Mouse (Mus musculus): ENCODE results near the gene Olfr251. TPM values are rescaled to one million over a fixed set of nuclear protein-coding genes. Genes with fewer than 3 reads are reported as not detected.

Gene Olfr251
- polyA plus RNA-seq, 1 experiment from 2014 or later: not detected

GRCm38 (mm10) chr9:38429155-38429554, 52.3 kb downstream of the Olfr251 start, which contains the start of gene Olfr901:
Gene Olfr901, plus strand, starts transcription at chr9:38429455.
- Histone ChIP-seq H3K36me3 (ENCODE audit: control insufficient read depth, insufficient read depth, low read length) (no peaks in the 10 kb centered on the region), H3K27ac (ENCODE audit: low read length) (no peak within 1 kb of the TSS), H3K27me3 (ENCODE audit: control insufficient read depth, insufficient read depth, low read length) (no peaks in the 10 kb centered on the region), H3K4me3 (ENCODE audit: low read depth, low read length) (no peak within 1 kb of the TSS), H3K9me3 (ENCODE audit: control insufficient read depth, low read depth, low read length) (no peaks in the 10 kb centered on the region), H3K9ac (replicated peaks; ENCODE audit: low read depth, low read length) (no peak within 1 kb of the TSS), H3K4me1 (ENCODE audit: control insufficient read depth, insufficient read depth, low read length) (no peaks in the 10 kb centered on the region), H3K4me2 (replicated peaks; ENCODE audit: low read depth, low read length) (no peak within 1 kb of the TSS)
- WGBS: 89% methylated on average over 1 of the region's 1 CpGs
- no peak for ATAC-seq (ENCODE audit: insufficient number of reproducible peaks, insufficient read depth, low FRiP score, low read depth)

Other genes with a start within 250 kb of the Olfr251 start
- gene Olfr890, start 234.6 kb upstream of the Olfr251 start, polyA plus RNA-seq (2014; fragmentation: Nextera tagmentation; extraction: Ambion mirVana): not detected in 2 replicates
- gene Olfr891, start 196.3 kb upstream of the Olfr251 start, polyA plus RNA-seq (2014; fragmentation: Nextera tagmentation; extraction: Ambion mirVana): not detected in 2 replicates
- gene Olfr893, start 168.7 kb upstream of the Olfr251 start, polyA plus RNA-seq (2014; fragmentation: Nextera tagmentation; extraction: Ambion mirVana): not detected in 2 replicates
- gene Olfr894, start 159.0 kb upstream of the Olfr251 start, polyA plus RNA-seq (2014; fragmentation: Nextera tagmentation; extraction: Ambion mirVana): not detected in 2 replicates
- gene Olfr143, start 124.3 kb upstream of the Olfr251 start, polyA plus RNA-seq (2014; fragmentation: Nextera tagmentation; extraction: Ambion mirVana): not detected in 2 replicates
- not detected in 2 replicates for gene Olfr895, start 109.2 kb upstream of the Olfr251 start, polyA plus RNA-seq (2014; fragmentation: Nextera tagmentation; extraction: Ambion mirVana)
- gene Olfr896-ps1, start 86.0 kb upstream of the Olfr251 start, polyA plus RNA-seq (2014; fragmentation: Nextera tagmentation; extraction: Ambion mirVana): not detected in 2 replicates
- not detected in 2 replicates for gene Olfr25, start 48.0 kb upstream of the Olfr251 start, polyA plus RNA-seq (2014; fragmentation: Nextera tagmentation; extraction: Ambion mirVana)
- gene Olfr898, start 28.7 kb upstream of the Olfr251 start, polyA plus RNA-seq (2014; fragmentation: Nextera tagmentation; extraction: Ambion mirVana): not detected in 2 replicates
- gene Olfr250, start 10.2 kb upstream of the Olfr251 start, polyA plus RNA-seq (2014; fragmentation: Nextera tagmentation; extraction: Ambion mirVana): not detected in 2 replicates
- gene Olfr147, start 24.6 kb downstream of the Olfr251 start, polyA plus RNA-seq (2014; fragmentation: Nextera tagmentation; extraction: Ambion mirVana): not detected in 2 replicates
- gene Olfr901, start 52.4 kb downstream of the Olfr251 start, polyA plus RNA-seq (2014; fragmentation: Nextera tagmentation; extraction: Ambion mirVana): not detected in 2 replicates
- gene Olfr902, start 70.6 kb downstream of the Olfr251 start, polyA plus RNA-seq (2014; fragmentation: Nextera tagmentation; extraction: Ambion mirVana): not detected in 2 replicates
- gene Olfr904, start 86.1 kb downstream of the Olfr251 start, polyA plus RNA-seq (2014; fragmentation: Nextera tagmentation; extraction: Ambion mirVana): not detected in 2 replicates
- not detected in 2 replicates for gene Olfr905, start 94.0 kb downstream of the Olfr251 start, polyA plus RNA-seq (2014; fragmentation: Nextera tagmentation; extraction: Ambion mirVana)
- gene Olfr906, start 110.0 kb downstream of the Olfr251 start, polyA plus RNA-seq (2014; fragmentation: Nextera tagmentation; extraction: Ambion mirVana): not detected in 2 replicates
- not detected in 2 replicates for gene Olfr907, start 118.7 kb downstream of the Olfr251 start, polyA plus RNA-seq (2014; fragmentation: Nextera tagmentation; extraction: Ambion mirVana)
- gene Olfr911-ps1, start 144.5 kb downstream of the Olfr251 start, polyA plus RNA-seq (2014; fragmentation: Nextera tagmentation; extraction: Ambion mirVana): not detected in 2 replicates
- gene Olfr910, start 160.8 kb downstream of the Olfr251 start, polyA plus RNA-seq (2014; fragmentation: Nextera tagmentation; extraction: Ambion mirVana): not detected in 2 replicates
- gene Olfr912, start 203.1 kb downstream of the Olfr251 start, polyA plus RNA-seq (2014; fragmentation: Nextera tagmentation; extraction: Ambion mirVana): not detected in 2 replicates
- gene Olfr913, start 215.7 kb downstream of the Olfr251 start, polyA plus RNA-seq (2014; fragmentation: Nextera tagmentation; extraction: Ambion mirVana): not detected in 2 replicates
- gene Olfr914, start 228.0 kb downstream of the Olfr251 start, polyA plus RNA-seq (2014; fragmentation: Nextera tagmentation; extraction: Ambion mirVana): not detected in 2 replicates

Data from stomach, embryonic 14.5 days (tissue).